Mouse (Mus musculus) spleen, adult 2 months (tissue): Measurements from ENCODE around the gene Trim11. TPM values are rescaled to one million over a fixed set of nuclear protein-coding genes. Genes with fewer than 3 reads are reported as not detected.
"Not testable (repeated sequence)": the region's sequence is repeated elsewhere in the genome, so short reads cannot be mapped to it uniquely, and the experiment has no call there.

ENCODE experiments used
- DNase-seq, 2 experiments: peaks; one replicate each; pipeline versions ENCODE4 v3.0.0 to v3.0.0-alpha.2; 2012 to 2021; ENCODE audit warnings: low spot score in 2 of 2, low read depth in 1 of 2
- H3K27ac ChIP-seq: fragments of 200-500 bp; 2 replicates; pipeline ENCODE4 v1.5.1; 2012; ENCODE audit warnings: low read length, inconsistent platforms; ENCODE audit not compliant: insufficient read depth
- H3K27me3 ChIP-seq: fragments of 200-500 bp; 2 replicates; pipeline ENCODE4 v1.6.1; 2012; ENCODE audit warnings: mild to moderate bottlenecking, moderate library complexity, low read length, inconsistent platforms; ENCODE audit not compliant: control insufficient read depth, insufficient read depth
- H3K36me3 ChIP-seq: fragments of 200-500 bp; 2 replicates; pipeline ENCODE4 v1.6.1; 2012; ENCODE audit warnings: mild to moderate bottlenecking, low read length, inconsistent platforms; ENCODE audit not compliant: control insufficient read depth, insufficient read depth
- H3K4me1 ChIP-seq: fragments of 200-500 bp; 2 replicates; pipeline ENCODE4 v1.6.1; 2011; ENCODE audit warnings: inconsistent platforms; ENCODE audit not compliant: control insufficient read depth, insufficient read depth, insufficient read length
- H3K4me3 ChIP-seq: fragments of 200-500 bp; 2 replicates; pipeline ENCODE4 v1.5.1; 2011; ENCODE audit warnings: mild to moderate bottlenecking, inconsistent platforms; ENCODE audit not compliant: insufficient read depth, insufficient read length; ENCODE audit errors: extremely low read depth
- CTCF ChIP-seq: fragments of 200-500 bp; IDR thresholded peaks from 2 replicates; pipeline ENCODE4 v1.5.1; 2011; ENCODE audit warnings: mild to moderate bottlenecking, inconsistent platforms; ENCODE audit not compliant: insufficient read depth, insufficient read length, insufficient replicate concordance; ENCODE audit errors: extremely low read depth
- POLR2A ChIP-seq: fragments of 200-500 bp; IDR thresholded peaks from 2 replicates; pipeline ENCODE4 v1.6.1; 2011; ENCODE audit warnings: low read depth, low read length, inconsistent platforms
- WGBS: fragments of 180-500 bp; shearing (Covaris S2); methylation state at CpG from one replicate; pipeline ENCODE4 v1.1.7; 2018; 5-methylcytosine and 5-hydroxymethylcytosine counted together
- polyA plus RNA-seq: library from polyadenylated mRNA; depleted of rRNA; stranded (reverse); fragments of >200 nt; gene quantifications from 2 replicates; pipeline ENCODE4 v1.2.3, GENCODE M21; 2012

Trim11 gene
- polyA plus RNA-seq, 1 experiment = 55.6 TPM

GRCm38 (mm10) chr11:58951210-58951609 is 26.7 kb upstream of the Trim11 start:
- H3K36me3 ChIP-seq = no peaks in the 10 kb centered on the region
- no peak overlapping the region for H3K27ac ChIP-seq
- H3K4me1 ChIP-seq = peaks cover 7% of the 10 kb centered on the region; the same call in 1 of the 2 replicates
- H3K27me3 ChIP-seq = no peaks in the 10 kb centered on the region
- TF ChIP-seq POLR2A = no peak
- TF ChIP-seq CTCF = no peak
- no peak for DNase-seq
- 94% methylated on average over 5 of the region's 5 CpGs for WGBS
- no peak overlapping the region for H3K4me3 ChIP-seq

GRCm38 (mm10) chr11:58953351-58954169 is 24.3 kb upstream of the Trim11 start:
- H3K4me1 ChIP-seq = peaks cover 8% of the 10 kb centered on the region; the same call in 1 of the 2 replicates
- H3K27me3 ChIP-seq = no peaks in the 10 kb centered on the region
- no peak for DNase-seq
- TF ChIP-seq CTCF = no peak
- no peak for TF ChIP-seq POLR2A
- H3K36me3 ChIP-seq = no peaks in the 10 kb centered on the region
- peak overlapping the region; percentile 59 for H3K4me3 ChIP-seq
- WGBS = 1% methylated on average over 33 of the region's 33 CpGs
- H3K27ac ChIP-seq = peak overlapping the region; percentile 88

- not testable (repeated sequence) for DNase-seq
- under 1% methylated on average over 17 of the region's 17 CpGs for WGBS
Observed at GRCm38 (mm10) chr11:58954170-58954419, 23.8 kb upstream of the Trim11 start.

GRCm38 (mm10) chr11:58954420-58955142 is 23.3 kb upstream of the Trim11 start, which contains the start of the genes Hist3h2a and Trim17:
Gene Hist3h2a (plus strand): TSS chr11:58954685.
Gene Trim17 (plus strand): TSS chr11:58954685.
- peak within 1 kb of the TSS; percentile 97 for H3K27ac ChIP-seq
- WGBS = under 1% methylated on average over 49 of the region's 49 CpGs
- DNase-seq = peak; percentile 79 to 96
- H3K36me3 ChIP-seq = no peaks in the 10 kb centered on the region
- TF ChIP-seq POLR2A (peak; percentile 74; the same call in 1 of the 2 replicates), CTCF (peak; percentile 39; the same call in 1 of the 2 replicates)
- peaks cover 11% of the 10 kb centered on the region; the same call in 1 of the 2 replicates for H3K4me1 ChIP-seq
- peak within 1 kb of the TSS; percentile 86 for H3K4me3 ChIP-seq
- no peaks in the 10 kb centered on the region for H3K27me3 ChIP-seq

More at GRCm38 (mm10) chr11:58954170-58954419, 23.8 kb upstream of the Trim11 start:
- H3K4me1 ChIP-seq, H3K36me3 ChIP-seq, H3K27me3 ChIP-seq: not testable (repeated sequence)
- Histone ChIP-seq H3K27ac (peak overlapping the region; percentile 88), H3K4me3 (peak overlapping the region; percentile 59)

- under 1% methylated on average over 20 of the region's 20 CpGs for WGBS
- Histone ChIP-seq H3K36me3 (no peaks in the 10 kb centered on the region), H3K4me3 (peak overlapping the region; percentile 86), H3K27ac (peak overlapping the region; percentile 97), H3K4me1 (peaks cover 11% of the 10 kb centered on the region; the same call in 1 of the 2 replicates), H3K27me3 (no peaks in the 10 kb centered on the region)
- TF ChIP-seq CTCF (no peak), POLR2A (no peak; the same call in 1 of the 2 replicates)
- no peak for DNase-seq
Observed at GRCm38 (mm10) chr11:58955143-58955867, 22.6 kb upstream of the Trim11 start.

GRCm38 (mm10) chr11:58955868-58956257 is 22.0 kb upstream of the Trim11 start:
- peaks cover 11% of the 10 kb centered on the region; the same call in 1 of the 2 replicates for H3K4me1 ChIP-seq

More at GRCm38 (mm10) chr11:58955868-58956257, 22.0 kb upstream of the Trim11 start:
- Histone ChIP-seq H3K4me3 (peak overlapping the region; percentile 45), H3K27me3 (no peaks in the 10 kb centered on the region), H3K36me3 (no peaks in the 10 kb centered on the region), H3K27ac (no peak overlapping the region)
- DNase-seq = no peak
- TF ChIP-seq CTCF (no peak), POLR2A (no peak)
- 35% methylated on average over 8 of the region's 8 CpGs for WGBS
